Mouse (Mus musculus) CH12.LX (cell line): ENCODE results near the gene Rnf43. TPM values are rescaled to one million over a fixed set of nuclear protein-coding genes. Genes with fewer than 3 reads are reported as not detected.

ENCODE experiments used
- DNase-seq: peaks from one replicate; pipeline ENCODE4 v3.0.0-alpha.2; 2013; ENCODE audit errors: extremely low read depth
- H3K27ac ChIP-seq: 2 replicates; pipeline ENCODE4 v1.5.1; 2012; ENCODE audit warnings: low read depth, mild to moderate bottlenecking, control low read depth, moderate library complexity; ENCODE audit not compliant: insufficient read depth
- H3K27me3 ChIP-seq: replicated peaks from 2 replicates; pipeline ENCODE3; 2012; ENCODE audit warnings: inconsistent platforms
- H3K36me3 ChIP-seq, 2 experiments: replicated peaks in 1 of 2; 2 replicates each; pipeline versions ENCODE3 to v1.6.1; 2012; ENCODE audit warnings: inconsistent platforms in 1 of 2, low read length in 1 of 2, mild to moderate bottlenecking in 1 of 2, mixed read lengths in 1 of 2, moderate library complexity in 1 of 2; ENCODE audit not compliant: control insufficient read depth in 1 of 2, insufficient read depth in 1 of 2
- H3K4me1 ChIP-seq, 2 experiments: 2 replicates each; pipeline ENCODE4 v1.6.1; 2012; ENCODE audit warnings: inconsistent platforms in 1 of 2, moderate library complexity in 1 of 2; ENCODE audit not compliant: insufficient read depth in 2 of 2, control insufficient read depth in 1 of 2
- H3K4me2 ChIP-seq: 2 replicates; pipeline ENCODE4 v1.6.1; 2012; ENCODE audit warnings: low read depth, mild to moderate bottlenecking, control low read depth; ENCODE audit not compliant: poor library complexity, insufficient read depth, severe bottlenecking
- H3K4me3 ChIP-seq, 3 experiments: fragments of 150-350 bp in 1 of 3; sonication (generic) in 1 of 3; replicated peaks in 1 of 3; 2 replicates each; pipeline versions ENCODE3 to v1.5.1; 2011 to 2012; ENCODE audit warnings: low read depth in 2 of 3, low read length in 2 of 3, mild to moderate bottlenecking in 2 of 3, moderate library complexity in 2 of 3, control low read depth in 1 of 3, improper control_type of control experiment in 1 of 3, inconsistent platforms in 1 of 3, mixed read lengths in 1 of 3; ENCODE audit not compliant: poor library complexity in 1 of 3
- H3K79me2 ChIP-seq: replicated peaks from 2 replicates; pipeline ENCODE4 v1.6.1; 2012; ENCODE audit warnings: mild to moderate bottlenecking, moderate library complexity; ENCODE audit not compliant: control insufficient read depth, poor library complexity, insufficient read depth, severe bottlenecking; ENCODE audit errors: extremely low read depth
- H3K9ac ChIP-seq: 2 replicates; pipeline ENCODE4 v1.6.1; 2012; ENCODE audit warnings: low read depth, mild to moderate bottlenecking, control low read depth, moderate library complexity; ENCODE audit not compliant: insufficient read depth
- H3K9me3 ChIP-seq: replicated peaks from 2 replicates; pipeline ENCODE3; 2012; ENCODE audit warnings: low read length, inconsistent platforms, mixed read lengths
- BHLHE40 ChIP-seq: IDR thresholded peaks from 2 replicates; pipeline ENCODE4 v1.6.1; 2011; ENCODE audit warnings: mild to moderate bottlenecking, low read depth, low read length, improper control_type of control experiment
- CHD1 ChIP-seq: IDR thresholded peaks from 2 replicates; pipeline ENCODE4 v1.6.1; 2012; ENCODE audit warnings: low read depth, low read length, improper control_type of control experiment, inconsistent platforms
- CHD2 ChIP-seq: IDR thresholded peaks from 2 replicates; pipeline ENCODE4 v1.6.1; 2011; ENCODE audit warnings: low read length, improper control_type of control experiment
- CTCF ChIP-seq, 2 experiments: IDR thresholded peaks in 1 of 2; conservative IDR thresholded peaks in 1 of 2; 2 replicates each; pipeline ENCODE4 v1.5.1; 2011 to 2012; ENCODE audit warnings: low read depth in 2 of 2, low read length in 2 of 2, improper control_type of control experiment in 1 of 2, inconsistent platforms in 1 of 2, mild to moderate bottlenecking in 1 of 2, moderate library complexity in 1 of 2
- E2F4 ChIP-seq: IDR thresholded peaks from 2 replicates; pipeline ENCODE4 v1.6.1; 2011; ENCODE audit warnings: low read depth, low read length, improper control_type of control experiment; ENCODE audit not compliant: insufficient replicate concordance
- ELF1 ChIP-seq: IDR thresholded peaks from 2 replicates; pipeline ENCODE4 v1.6.1; 2014; ENCODE audit warnings: low read depth, mild to moderate bottlenecking, inconsistent platforms, low read length, improper control_type of control experiment
- EP300 ChIP-seq: IDR thresholded peaks from 2 replicates; pipeline ENCODE4 v1.6.1; 2011; ENCODE audit warnings: low read length, improper control_type of control experiment
- ETS1 ChIP-seq: conservative IDR thresholded peaks from 2 replicates; pipeline ENCODE4 v1.6.1; 2012; ENCODE audit warnings: low read depth, mild to moderate bottlenecking, inconsistent platforms, low read length, improper control_type of control experiment, moderate library complexity
- HCFC1 ChIP-seq: IDR thresholded peaks from 2 replicates; pipeline ENCODE4 v1.6.1; 2012; ENCODE audit warnings: low read depth, mild to moderate bottlenecking, inconsistent platforms, low read length, improper control_type of control experiment
- IRF4 ChIP-seq: IDR thresholded peaks from 2 replicates; pipeline ENCODE4 v1.6.1; 2014; ENCODE audit warnings: low read depth, mild to moderate bottlenecking, inconsistent platforms, low read length, improper control_type of control experiment
- JUND ChIP-seq: conservative IDR thresholded peaks from 2 replicates; pipeline ENCODE4 v1.6.1; 2011; ENCODE audit warnings: low read depth, low read length, improper control_type of control experiment
- KAT2A ChIP-seq: IDR thresholded peaks from 2 replicates; pipeline ENCODE4 v1.6.1; 2012; ENCODE audit warnings: low read length, improper control_type of control experiment, inconsistent platforms; ENCODE audit not compliant: insufficient replicate concordance
- MAFK ChIP-seq: IDR thresholded peaks from 2 replicates; pipeline ENCODE4 v1.6.1; 2011; ENCODE audit warnings: low read length, improper control_type of control experiment; ENCODE audit not compliant: insufficient replicate concordance
- MAX ChIP-seq: IDR thresholded peaks from 2 replicates; pipeline ENCODE4 v1.6.1; 2011; ENCODE audit warnings: low read length, improper control_type of control experiment
- MXI1 ChIP-seq: IDR thresholded peaks from 2 replicates; pipeline ENCODE4 v1.6.1; 2011; ENCODE audit warnings: mild to moderate bottlenecking, low read depth, low read length, improper control_type of control experiment
- MYC ChIP-seq: IDR thresholded peaks from 2 replicates; pipeline ENCODE4 v1.6.1; 2011; ENCODE audit warnings: low read depth, mild to moderate bottlenecking, improper control_type of control experiment, low read length
- NELFE ChIP-seq: IDR thresholded peaks from 2 replicates; pipeline ENCODE4 v1.6.1; 2011; ENCODE audit warnings: low read depth, low read length, improper control_type of control experiment
- NRF1 ChIP-seq: IDR thresholded peaks from 2 replicates; pipeline ENCODE4 v1.6.1; 2014; ENCODE audit warnings: low read depth, mild to moderate bottlenecking, inconsistent platforms, low read length, improper control_type of control experiment, moderate library complexity
- POLR2A ChIP-seq: IDR thresholded peaks from 2 replicates; pipeline ENCODE4 v1.6.1; 2011; ENCODE audit warnings: low read depth, mild to moderate bottlenecking, improper control_type of control experiment, low read length
- POLR2AphosphoS2 ChIP-seq: IDR thresholded peaks from 2 replicates; pipeline ENCODE4 v1.6.1; 2011; ENCODE audit warnings: low read depth, low read length, improper control_type of control experiment
- RAD21 ChIP-seq: IDR thresholded peaks from 2 replicates; pipeline ENCODE4 v1.6.1; 2011; ENCODE audit warnings: low read depth, mild to moderate bottlenecking, low read length, improper control_type of control experiment, moderate library complexity
- RCOR1 ChIP-seq: conservative IDR thresholded peaks from 2 replicates; pipeline ENCODE4 v1.6.1; 2012; ENCODE audit warnings: low read depth, mild to moderate bottlenecking, inconsistent platforms, low read length, improper control_type of control experiment
- SIN3A ChIP-seq: IDR thresholded peaks from 2 replicates; pipeline ENCODE4 v1.6.1; 2012; ENCODE audit warnings: low read length, improper control_type of control experiment, inconsistent platforms
- TBP ChIP-seq: conservative IDR thresholded peaks from 2 replicates; pipeline ENCODE4 v1.6.1; 2011; ENCODE audit warnings: low read depth, low read length, improper control_type of control experiment
- TCF12 ChIP-seq: IDR thresholded peaks from 2 replicates; pipeline ENCODE4 v1.6.1; 2014; ENCODE audit warnings: low read depth, mild to moderate bottlenecking, inconsistent platforms, low read length, improper control_type of control experiment
- UBTF ChIP-seq: IDR thresholded peaks from 2 replicates; pipeline ENCODE4 v1.6.1; 2012; ENCODE audit warnings: low read depth, mild to moderate bottlenecking, inconsistent platforms, low read length, improper control_type of control experiment, moderate library complexity
- USF2 ChIP-seq: conservative IDR thresholded peaks from 2 replicates; pipeline ENCODE4 v1.6.1; 2011; ENCODE audit warnings: low read depth, low read length, improper control_type of control experiment
- ZC3H11A ChIP-seq: IDR thresholded peaks from 2 replicates; pipeline ENCODE4 v1.6.1; 2012; ENCODE audit warnings: low read depth, mild to moderate bottlenecking, inconsistent platforms, low read length, improper control_type of control experiment
- ZMIZ1 ChIP-seq: IDR thresholded peaks from 2 replicates; pipeline ENCODE4 v1.6.1; 2012; ENCODE audit warnings: low read depth, mild to moderate bottlenecking, inconsistent platforms, low read length, improper control_type of control experiment
- ZNF384 ChIP-seq: IDR thresholded peaks from 2 replicates; pipeline ENCODE4 v1.6.1; 2012; ENCODE audit warnings: low read depth, low read length, improper control_type of control experiment, inconsistent platforms
- dilution Hi-C: fragments of 300-500 bp; cut with MboI; formaldehyde crosslinking; loops from 2 replicates; pipeline ENCODE4 v1.14.3; 2020; ENCODE audit warnings: low sequenced_read_pairs; ENCODE audit not compliant: extremely low pct_unique_long_range_greater_than_20kb, extremely low pct_ligation_motif_present
- in situ Hi-C: fragments of 300-500 bp; cut with MboI; formaldehyde crosslinking; loops from 3 replicates; pipeline ENCODE4 v1.14.3; 2019; ENCODE audit warnings: low sequenced_read_pairs, low pct_ligation_motif_present, low pct_unique_long_range_greater_than_20kb, mixed read lengths
- polyA plus RNA-seq: library from polyadenylated mRNA; unstranded; fragments of >175 nt; gene quantifications from 2 replicates; pipeline ENCODE4 v1.2.1, GENCODE M21; 2012; ENCODE audit warnings: low read depth; ENCODE audit not compliant: insufficient read length
- total RNA-seq, 2 experiments: library from RNA; depleted of rRNA; stranded (reverse); fragments of 300-350 nt in 1 of 2; fragments of >200 nt in 1 of 2; gene quantifications; 2 replicates each; pipeline ENCODE4 v1.2.3; 2012 to 2014

The Rnf43 gene
- total and polyA plus RNA-seq, 3 experiments, result 12.2 to 27.7 (median 26.3) TPM

DNA sequence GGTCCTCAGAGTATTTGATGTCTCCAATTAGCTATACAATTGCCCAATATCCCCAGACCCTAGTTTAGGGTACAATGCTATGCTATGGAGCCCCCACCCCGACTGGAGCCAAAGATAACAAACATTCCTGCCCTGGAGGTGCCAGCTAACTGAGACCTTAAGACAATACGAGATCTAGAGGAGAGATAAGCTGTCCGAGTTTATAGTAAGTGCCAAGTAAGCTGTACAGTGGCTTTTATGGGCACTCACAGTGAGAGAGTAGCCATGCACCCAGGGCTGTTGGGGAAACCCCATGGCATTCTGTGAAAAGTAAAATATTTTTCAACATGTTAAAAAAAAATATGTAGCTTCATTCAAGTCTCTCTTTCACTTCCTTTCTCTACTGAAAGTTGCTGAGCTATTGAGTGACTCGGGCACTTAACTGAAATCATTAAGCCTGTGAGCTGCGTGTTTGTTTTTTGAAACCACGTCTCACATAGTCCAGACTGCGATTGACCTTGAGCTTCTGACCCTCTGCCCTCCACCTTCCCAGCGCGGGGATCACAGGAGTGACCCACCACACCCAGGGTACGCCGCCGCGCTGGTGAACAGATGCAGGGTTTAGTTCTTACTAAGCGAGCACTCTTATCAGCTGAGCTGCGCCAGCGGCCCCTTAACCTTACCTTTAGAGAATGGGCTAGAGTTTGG is 27.7 kb downstream of the Rnf43 start:
- in situ Hi-C loops (no loop called here), dilution Hi-C loops (no loop called here)
- peak; percentile 53 for DNase-seq
- Histone ChIP-seq H3K27me3 (no peaks in the 10 kb centered on the region), H3K27ac (peak overlapping the region; percentile 92), H3K36me3 (peaks cover 0 to 46% of the 10 kb centered on the region in 2 experiments), H3K9ac (peak overlapping the region; percentile 47), H3K4me2 (peak overlapping the region; percentile 98), H3K79me2 (peaks cover 85% of the 10 kb centered on the region), H3K4me3 (peak overlapping the region; percentile 40 to 48 (median 43)), H3K4me1 (peaks cover 28 to 68% of the 10 kb centered on the region in 2 experiments), H3K9me3 (no peaks in the 10 kb centered on the region)
- TF ChIP-seq MAX (peak; percentile 44; the same call in 1 of the 2 replicates), RCOR1 (no peak; the same call in 1 of the 2 replicates), ZMIZ1 (no peak), POLR2A (peak; percentile 65), SIN3A (peak; percentile 95), EP300 (peak; percentile 95), MAFK (peak; percentile 80), ETS1 (peak; percentile 56), MXI1 (peak; percentile 85), CHD2 (peak; percentile 38; the same call in 1 of the 2 replicates), USF2 (no peak), MYC (peak; percentile 89), CHD1 (no peak; the same call in 1 of the 2 replicates), NRF1 (peak; percentile 35; the same call in 1 of the 2 replicates), NELFE (peak; percentile 38; the same call in 1 of the 2 replicates), ZC3H11A (no peak), TBP (peak; percentile 72), ZNF384 (peak; percentile 96), IRF4 (peak; percentile 94), E2F4 (peak; percentile 43; the same call in 1 of the 2 replicates), ELF1 (peak; percentile 60), TCF12 (0 out of 2 replicates have a peak, but pooled peaks have one; percentile 43), HCFC1 (peak; percentile 38; the same call in 1 of the 2 replicates), POLR2AphosphoS2 (0 out of 2 replicates have a peak, but pooled peaks have one; percentile 20), RAD21 (no peak; the same call in none of the 2 replicates), BHLHE40 (peak; percentile 62), UBTF (0 out of 2 replicates have a peak, but pooled peaks have one; percentile 24), JUND (peak; percentile 76), KAT2A (0 out of 2 replicates have a peak, but pooled peaks have one; percentile 21), CTCF (conservative IDR thresholded peaks at IDR 0.05 in 1 of 2, IDR thresholded peaks at IDR 0.05 in 1 of 2; ENCODE audit: low read depth in 2 of 2, low read length in 2 of 2) (no peak)
- TF ChIP-seq, all 38 proteins: peak for 23
